Mouse (Mus musculus) forebrain, postnatal 0 days (tissue): ENCODE data around the gene Sds. TPM values are rescaled to one million over a fixed set of nuclear protein-coding genes. Genes with fewer than 3 reads are reported as not detected.
"Not testable (repeated sequence)": the region's sequence is repeated elsewhere in the genome, so short reads cannot be mapped to it uniquely, and the experiment has no call there.

ENCODE experiments used
- ATAC-seq: fragments of 200-750 bp; cut with Nextera tagmentation; 2 replicates; pipeline ENCODE4 v1.8.0; 2017; ENCODE audit warnings: mild to moderate bottlenecking, moderate library complexity
- DNase-seq: peaks from one replicate; pipeline ENCODE4 v3.0.0-alpha.2; 2015
- H3K27ac ChIP-seq: fragments of 300-500 bp; sonication (generic); 2 replicates; pipeline ENCODE4 v1.5.1; 2014; ENCODE audit warnings: low read depth, mild to moderate bottlenecking, antibody characterized with exemption, low read length, moderate library complexity, mixed read lengths
- H3K27me3 ChIP-seq: fragments of 300-500 bp; sonication (generic); 2 replicates; pipeline ENCODE4 v1.6.1; 2014; ENCODE audit warnings: mild to moderate bottlenecking, low read length, mixed read lengths; ENCODE audit not compliant: insufficient read depth
- H3K36me3 ChIP-seq: fragments of 300-500 bp; sonication (generic); 2 replicates; pipeline ENCODE4 v1.6.1; 2014; ENCODE audit warnings: mild to moderate bottlenecking, moderate library complexity; ENCODE audit not compliant: insufficient read depth
- H3K4me1 ChIP-seq: fragments of 300-500 bp; sonication (generic); 2 replicates; pipeline ENCODE4 v1.6.1; 2014; ENCODE audit warnings: antibody characterized with exemption; ENCODE audit not compliant: insufficient read depth
- H3K4me2 ChIP-seq: fragments of 300-500 bp; sonication (generic); 2 replicates; pipeline ENCODE4 v1.6.1; 2014; ENCODE audit warnings: low read depth, mild to moderate bottlenecking, moderate library complexity
- H3K4me3 ChIP-seq: fragments of 300-500 bp; sonication (generic); 2 replicates; pipeline ENCODE4 v1.5.1; 2014; ENCODE audit warnings: low read depth, low read length, mixed read lengths
- H3K9ac ChIP-seq: fragments of 300-500 bp; sonication (generic); 2 replicates; pipeline ENCODE4 v1.6.1; 2014; ENCODE audit warnings: mild to moderate bottlenecking
- H3K9me3 ChIP-seq: fragments of 300-500 bp; sonication (generic); 2 replicates; pipeline ENCODE4 v1.6.1; 2016; ENCODE audit warnings: low read length
- CTCF ChIP-seq: sonication (generic); IDR thresholded peaks from 2 replicates; pipeline ENCODE4 v1.5.1; 2016; ENCODE audit warnings: antibody characterized with exemption, control low read depth, low read depth
- WGBS: fragments of 180-500 bp; shearing (Covaris S2); extraction: QIAGEN DNeasy Blood & Tissue Kit; methylation state at CpG from one replicate; pipeline ENCODE4 v1.1.7; 2014; 5-methylcytosine and 5-hydroxymethylcytosine counted together
- polyA plus RNA-seq: library from polyadenylated mRNA; unstranded; fragments of >200 nt; fragmentation: Nextera tagmentation; extraction: Ambion mirVana; gene quantifications from 2 replicates; pipeline ENCODE4 v1.2.1, GENCODE M21; 2015
- total RNA-seq: library from RNA; depleted of rRNA; stranded (reverse); fragments of >200 nt; gene quantifications from 2 replicates; pipeline ENCODE4 v1.2.3, GENCODE M21; 2014

The Sds gene
- total and polyA plus RNA-seq, 2 experiments from 2014 or later = not detected

GRCm38 (mm10) chr5:120497071-120497470 lies 20.7 kb downstream of the Sds start:
- Histone ChIP-seq H3K27ac (no peak overlapping the region), H3K9ac (no peak overlapping the region), H3K4me1 (0 out of 2 replicates have a peak, but pooled peaks cover 5% of the 10 kb centered on the region), H3K36me3 (peaks cover 27% of the 10 kb centered on the region), H3K4me2 (no peak overlapping the region), H3K27me3 (no peaks in the 10 kb centered on the region), H3K9me3 (no peaks in the 10 kb centered on the region), H3K4me3 (no peak overlapping the region)
- DNase-seq (no peak), ATAC-seq (no peak)
- WGBS = 91% methylated on average over 3 of the region's 3 CpGs
- TF ChIP-seq CTCF = no peak

DNA sequence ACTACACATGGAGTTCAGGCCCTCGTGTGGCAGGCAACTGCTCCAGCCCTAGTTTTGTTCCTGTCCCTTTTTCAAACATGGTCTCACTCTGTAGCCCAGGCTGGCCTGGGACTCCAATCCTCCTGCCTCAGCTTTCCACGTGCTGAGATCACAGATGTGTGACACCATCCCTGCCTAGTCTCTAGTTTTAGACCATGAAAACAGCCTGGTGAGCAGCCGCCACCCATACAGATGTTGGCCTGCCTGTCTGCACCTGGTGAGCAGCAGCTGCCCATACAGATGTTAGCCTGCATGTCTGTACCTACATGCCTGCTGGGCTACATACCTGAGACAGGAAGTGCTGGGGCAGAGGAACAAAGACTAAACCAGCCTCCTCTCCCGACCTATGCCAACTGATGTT lies 22.9 kb downstream of the Sds start:
- Histone ChIP-seq H3K4me1 (0 out of 2 replicates have a peak, but pooled peaks cover 12% of the 10 kb centered on the region), H3K4me2 (no peak overlapping the region), H3K27ac (no peak overlapping the region), H3K4me3 (no peak overlapping the region), H3K27me3 (no peaks in the 10 kb centered on the region), H3K36me3 (peaks cover 22% of the 10 kb centered on the region), H3K9ac (no peak overlapping the region), H3K9me3 (no peaks in the 10 kb centered on the region)
- DNase-seq (no peak), ATAC-seq (no peak)
- 86% methylated on average over 4 of the region's 4 CpGs for WGBS
- TF ChIP-seq CTCF = no peak

DNA sequence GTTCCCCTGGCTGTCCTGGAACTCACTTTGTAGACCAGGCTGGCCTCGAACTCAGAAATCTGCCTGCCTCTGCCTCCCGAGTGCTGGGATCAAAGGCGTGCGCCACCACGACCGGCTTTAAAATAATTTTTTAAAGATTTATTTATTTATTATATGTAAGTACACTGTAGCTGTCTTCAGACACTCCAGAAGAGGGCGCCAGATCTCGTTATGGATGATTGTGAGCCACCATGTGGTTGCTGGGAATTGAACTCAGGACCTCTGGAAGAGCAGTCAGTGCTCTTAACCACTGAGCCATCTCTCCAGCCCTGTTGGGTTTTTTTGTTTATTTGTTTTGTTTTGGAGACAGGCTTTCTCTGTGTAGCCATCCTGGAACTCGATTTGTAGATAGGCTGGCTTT lies 24.3 kb downstream of the Sds start:
- not testable (repeated sequence) for H3K9ac ChIP-seq, H3K9me3 ChIP-seq, H3K27ac ChIP-seq, H3K27me3 ChIP-seq, ATAC-seq, H3K4me3 ChIP-seq, H3K4me2 ChIP-seq, DNase-seq
- Histone ChIP-seq H3K36me3 (peaks cover 22% of the 10 kb centered on the region; the same call in 1 of the 2 replicates), H3K4me1 (0 out of 2 replicates have a peak, but pooled peaks cover 12% of the 10 kb centered on the region)
- 85% methylated on average over 9 of the region's 9 CpGs for WGBS

DNA sequence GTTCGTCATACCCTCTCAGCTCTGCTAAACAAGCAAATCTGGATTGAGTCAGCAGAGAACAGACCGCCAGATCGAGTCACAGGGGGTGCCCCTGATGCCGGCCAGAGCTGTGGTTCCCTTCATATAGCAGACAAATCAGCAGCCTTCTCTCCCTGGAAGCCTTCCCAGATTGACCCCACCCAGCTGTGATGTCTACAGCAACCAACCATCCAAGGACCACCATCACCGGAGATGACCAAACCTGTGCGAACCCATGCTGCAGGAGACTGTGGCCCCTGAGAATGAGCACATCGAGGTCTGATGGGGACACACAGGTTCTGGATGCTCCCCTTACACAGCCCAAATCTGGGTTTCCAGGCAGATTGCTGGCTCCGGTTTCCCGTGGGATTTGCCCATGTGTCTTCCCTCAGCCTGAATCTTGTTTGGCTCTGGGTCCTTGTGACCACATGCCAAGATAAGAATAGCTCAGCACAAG lies 25.9 kb downstream of the Sds start:
- Histone ChIP-seq H3K9me3 (no peaks in the 10 kb centered on the region), H3K27ac (no peak overlapping the region), H3K4me2 (peak overlapping the region; percentile 86), H3K4me1 (0 out of 2 replicates have a peak, but pooled peaks cover 12% of the 10 kb centered on the region), H3K36me3 (peaks cover 12% of the 10 kb centered on the region; the same call in 1 of the 2 replicates), H3K4me3 (peak overlapping the region; percentile 94; the same call in 1 of the 2 replicates), H3K9ac (no peak overlapping the region), H3K27me3 (no peaks in the 10 kb centered on the region)
- TF ChIP-seq CTCF = no peak
- DNase-seq (peak; percentile 52), ATAC-seq (peak; percentile 26; the same call in 1 of the 2 replicates)
- WGBS = 60% methylated on average over 9 of the region's 9 CpGs

- no peak for TF ChIP-seq CTCF
- Histone ChIP-seq H3K9me3 (no peaks in the 10 kb centered on the region), H3K4me1 (0 out of 2 replicates have a peak, but pooled peaks cover 12% of the 10 kb centered on the region), H3K27me3 (no peaks in the 10 kb centered on the region), H3K27ac (no peak overlapping the region), H3K9ac (peak overlapping the region; percentile 88), H3K4me3 (peak overlapping the region; percentile 94), H3K4me2 (peak overlapping the region; percentile 86), H3K36me3 (peaks cover 10% of the 10 kb centered on the region; the same call in 1 of the 2 replicates)
- WGBS = 4% methylated on average over 12 of the region's 12 CpGs
- peak; percentile 14 for DNase-seq
- ATAC-seq = no peak
Observed at GRCm38 (mm10) chr5:120502675-120503143, 26.4 kb downstream of the Sds start.

- under 1% methylated on average over 43 of the region's 55 CpGs for WGBS
- DNase-seq = peak; percentile 96
- H3K4me3 ChIP-seq = peak within 1 kb of the TSS; percentile 94
- 0 out of 2 replicates have a peak within 1 kb of the TSS, but pooled peaks have one; percentile 15 for H3K27ac ChIP-seq
- peak within 1 kb of the TSS; percentile 86 for H3K4me2 ChIP-seq
- H3K36me3 ChIP-seq = peaks cover 7% of the 10 kb centered on the region; the same call in 1 of the 2 replicates
- H3K4me1 ChIP-seq = 0 out of 2 replicates have a peak, but pooled peaks cover 12% of the 10 kb centered on the region
- TF ChIP-seq CTCF = no peak
- no peaks in the 10 kb centered on the region for H3K27me3 ChIP-seq
- ATAC-seq = peak; percentile 90
- no peaks in the 10 kb centered on the region for H3K9me3 ChIP-seq
- peak within 1 kb of the TSS; percentile 88 for H3K9ac ChIP-seq
Observed at GRCm38 (mm10) chr5:120503144-120503795, 26.9 kb downstream of the Sds start, which contains the start of gene Plbd2. Gene Plbd2 (minus strand): TSS chr5:120503625.

DNA sequence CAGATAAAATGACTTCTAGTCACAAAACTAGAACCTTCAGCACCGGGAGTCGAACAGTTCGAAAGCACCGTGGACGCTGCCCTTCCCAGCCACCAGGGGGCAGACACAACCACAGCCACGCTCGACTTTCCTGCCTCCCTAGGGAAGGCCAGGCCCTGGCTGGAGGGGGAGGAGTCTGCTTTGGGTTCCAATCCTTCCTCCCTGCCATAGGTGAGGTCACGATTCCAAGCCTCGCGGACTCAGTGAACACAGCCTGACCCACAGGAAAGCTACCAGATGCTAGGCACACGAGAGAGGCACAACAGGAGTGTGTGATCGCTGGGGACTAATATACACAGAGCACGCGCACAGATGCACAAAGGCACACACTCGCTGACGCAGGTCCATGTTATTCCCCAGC lies 29.0 kb downstream of the Sds start:
- peak; percentile 79 for TF ChIP-seq CTCF
- 21% methylated on average over 16 of the region's 16 CpGs for WGBS
- DNase-seq (peak; percentile 57), ATAC-seq (no peak)
- Histone ChIP-seq H3K4me3 (no peak overlapping the region), H3K4me1 (0 out of 2 replicates have a peak, but pooled peaks cover 12% of the 10 kb centered on the region), H3K27me3 (no peaks in the 10 kb centered on the region), H3K4me2 (no peak overlapping the region), H3K9me3 (no peaks in the 10 kb centered on the region), H3K27ac (no peak overlapping the region), H3K9ac (no peak overlapping the region), H3K36me3 (no peaks in the 10 kb centered on the region)
